Mouse (Mus musculus): Measurements from ENCODE around the gene Poll.

- TF ChIP-seq CTCF (IDR thresholded peaks at IDR 0.05; ENCODE audit: low read depth, low read length) (no peak), TAL1 (conservative IDR thresholded peaks at IDR 0.05; ENCODE audit: low read depth, low read length) (no peak)
These were observed 6.2 kb downstream of the Poll start for GRCm38 (mm10) chr19:45554136-45554535.
